Mouse (Mus musculus) Patski (cell line): Measurements from ENCODE around the gene Klf15. TPM values are rescaled to one million over a fixed set of nuclear protein-coding genes. Genes with fewer than 3 reads are reported as not detected.

Source experiments
- ATAC-seq: fragments of 100-300 bp; one replicate; pipeline ENCODE4 v1.8.0; 2021
- CTCF ChIA-PET: fragments of 350-600 bp; sonication (Branson Sonifier 250); formaldehyde crosslinking; loops from one replicate; lab custom pipeline; 2022; ENCODE audit warnings: inconsistent platforms; lab: Charles Lee
- POLR2A ChIA-PET: fragments of 350-600 bp; sonication (Branson Sonifier 250); formaldehyde crosslinking; loops from one replicate; lab custom pipeline; 2022; ENCODE audit warnings: antibody characterized with exemption, inconsistent platforms; lab: Charles Lee
- DNase-seq: peaks from one replicate; pipeline ENCODE4 v3.0.0-alpha.2; 2011; ENCODE audit warnings: low read depth, low spot score
- H3K27me3 ChIP-seq: fragments of 371-371 bp; one replicate; pipeline ENCODE4 v1.5.1; 2021
- CTCF ChIP-seq: fragments of 100-300 bp; IDR thresholded peaks from one replicate; pipeline ENCODE4 v1.5.1; 2021
- in situ Hi-C: fragments of 300-500 bp; cut with MboI; formaldehyde crosslinking; loops from 3 replicates; pipeline ENCODE4 v1.11.1; 2018; ENCODE audit warnings: low pct_unique_long_range_greater_than_20kb, mixed read lengths
- polyA plus RNA-seq: library from polyadenylated mRNA; unstranded; gene quantifications from one replicate; pipeline ENCODE4 v1.2.3, GENCODE M21; 2021

Gene Klf15
- 8.8 TPM for polyA plus RNA-seq

DNA sequence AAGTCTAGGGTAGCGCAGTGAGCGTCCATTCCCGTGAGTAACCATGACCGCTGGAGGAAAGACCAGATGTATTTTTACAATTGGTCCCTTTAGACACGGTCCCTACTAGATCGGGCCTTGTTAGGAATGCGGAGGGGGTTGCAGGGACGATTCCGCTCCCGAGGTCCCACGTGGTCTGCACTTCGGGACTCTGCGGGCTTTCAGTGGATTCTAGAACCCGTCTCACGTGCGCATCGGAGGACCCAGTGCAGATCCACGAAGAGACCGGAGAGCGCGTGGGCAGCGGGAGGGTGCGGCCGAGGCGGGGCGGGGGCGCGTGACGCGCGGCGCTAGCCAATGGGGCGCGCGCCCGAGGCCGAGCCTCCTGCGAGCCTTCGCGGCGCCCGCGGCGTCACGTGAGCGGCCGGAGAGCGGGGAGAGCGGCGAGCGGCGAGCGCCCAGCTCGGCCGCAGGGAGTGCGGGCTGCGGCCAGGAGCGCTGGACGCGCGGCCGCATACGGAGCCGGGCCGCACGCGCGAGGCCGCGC is at the start of gene Klf15:
Gene Klf15 (plus strand): TSS at position 396 of the 526 bp plus-strand sequence.
- ATAC-seq (peak; percentile 28), DNase-seq (no peak)
- ChIA-PET POLR2A (no interaction called here), CTCF (no interaction called here)
- no peak for TF ChIP-seq CTCF
- in situ Hi-C loops = no loop called here
- no peaks in the 10 kb centered on the region for H3K27me3 ChIP-seq

DNA sequence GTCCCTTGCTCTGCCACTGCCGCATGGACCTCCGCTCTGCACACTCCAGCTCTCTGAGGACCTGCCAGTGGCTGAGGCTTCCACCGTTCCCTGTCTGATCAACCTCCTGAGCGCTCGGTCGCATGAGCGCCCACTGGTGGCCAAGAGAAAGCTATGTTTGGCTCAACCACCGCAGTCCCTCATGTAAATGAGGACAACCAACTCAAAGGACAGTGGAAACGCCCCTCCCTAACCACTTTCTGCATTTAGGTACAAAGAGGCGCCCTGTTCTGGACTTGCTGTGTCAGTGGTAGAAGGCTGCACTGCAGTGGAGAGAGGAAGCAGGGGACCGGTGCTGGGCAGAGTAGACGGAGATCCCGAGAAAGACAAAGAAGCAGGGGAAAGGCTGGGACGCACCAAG is 39.8 kb upstream of the Klf15 start:
- DNase-seq (no peak), ATAC-seq (peak; percentile 44)
- POLR2A ChIA-PET = no interaction called here
- in situ Hi-C loops = no loop called here
- peak; percentile 85 for TF ChIP-seq CTCF
- CTCF ChIA-PET = interaction anchor here (0.9 to 1.7 kb wide), 9 partner anchors 12 to 745 kb away, joined by 3 to 7 read pairs (median 4); no protein-coding TSS in a partner anchor
- no peaks in the 10 kb centered on the region for H3K27me3 ChIP-seq

DNA sequence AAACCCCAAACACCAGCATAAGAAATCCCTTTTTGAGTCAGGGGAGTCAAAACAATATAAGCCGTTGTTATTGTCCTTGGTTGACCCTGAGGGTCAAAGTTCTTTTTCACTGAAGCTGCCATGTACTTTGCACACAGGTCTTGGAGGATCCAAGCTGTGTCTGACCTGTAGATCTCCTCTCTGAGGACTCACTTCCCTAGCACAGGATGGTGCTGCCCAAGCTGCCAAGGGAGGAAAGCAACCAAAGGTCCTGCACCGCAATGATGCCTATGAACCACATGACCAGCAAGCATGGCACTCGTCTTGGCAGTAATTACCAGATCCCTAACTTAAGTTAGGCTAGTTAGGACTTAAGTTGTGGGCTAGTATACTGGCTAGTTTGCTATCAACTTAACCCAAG is 37.0 kb upstream of the Klf15 start:
- TF ChIP-seq CTCF = no peak
- ChIA-PET CTCF (interaction anchor here (1.0 to 1.3 kb wide), 3 partner anchors 37 to 746 kb away, joined by 3 to 4 read pairs (median 3); no protein-coding TSS in a partner anchor), POLR2A (no interaction called here)
- no peak for ATAC-seq
- in situ Hi-C loops = no loop called here
- DNase-seq = no peak
- H3K27me3 ChIP-seq = no peaks in the 10 kb centered on the region

DNA sequence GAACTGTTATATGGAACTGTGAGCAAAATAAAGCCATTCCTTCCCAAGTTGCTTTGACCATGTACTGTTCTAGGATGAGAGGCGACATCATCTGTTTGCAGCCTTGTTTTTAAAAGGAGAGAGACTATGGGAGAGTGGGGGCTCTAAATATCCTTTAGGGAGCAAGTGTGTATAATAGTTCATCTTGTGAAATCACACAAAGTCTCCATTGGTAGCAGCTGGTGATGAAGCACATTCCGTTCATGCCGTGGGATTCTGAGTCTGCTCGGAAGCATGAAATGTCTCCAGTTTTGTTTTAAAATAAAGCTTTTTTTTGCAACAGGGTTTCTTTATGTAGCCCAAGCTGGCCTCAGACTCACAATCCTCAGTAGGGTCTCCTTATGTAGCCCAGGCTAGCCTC is 36.4 kb upstream of the Klf15 start:
- no peak for DNase-seq
- in situ Hi-C loops = no loop called here
- POLR2A ChIA-PET = no interaction called here

DNA sequence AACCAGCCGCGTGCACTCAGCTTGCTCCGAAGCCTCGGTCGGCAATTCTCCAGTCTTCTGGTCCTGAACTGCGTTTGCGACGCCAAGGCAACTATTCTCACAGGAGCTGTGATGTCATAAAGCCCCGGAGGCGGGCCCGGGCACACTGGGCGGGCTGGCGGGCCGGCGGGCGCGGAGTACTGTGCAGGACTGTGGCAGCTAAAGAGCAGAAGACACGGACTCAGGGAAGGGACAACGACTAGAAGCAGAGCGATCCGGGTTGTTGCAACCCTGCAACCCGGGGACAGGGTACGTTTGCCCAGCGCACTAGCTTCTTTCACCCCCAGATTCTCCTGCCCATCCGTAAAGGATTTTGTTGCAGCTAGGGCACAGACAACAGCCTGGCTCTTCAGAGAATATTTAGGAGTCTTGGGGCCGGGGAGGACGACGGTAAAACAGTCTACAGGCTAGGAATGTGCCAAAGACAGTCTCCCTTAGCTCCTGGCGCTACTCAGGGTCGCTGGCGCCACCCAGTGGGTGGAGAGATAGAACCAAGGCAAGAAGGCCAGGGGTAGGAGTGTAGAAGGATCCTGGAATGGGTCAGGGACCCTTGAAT is 33.9 kb upstream of the Klf15 start, which contains the start of gene Cfap100:
Gene Cfap100 (minus strand): TSS at position 418 of the 595 bp plus-strand sequence.
- DNase-seq (peak; percentile 17), ATAC-seq (peak; percentile 76)
- TF ChIP-seq CTCF = peak; percentile 87
- POLR2A ChIA-PET = no interaction called here
- CTCF ChIA-PET = interaction anchor here (0.8 to 2.0 kb wide), 12 partner anchors 13 to 748 kb away, joined by 3 to 7 read pairs (median 4); no protein-coding TSS in a partner anchor
- H3K27me3 ChIP-seq = no peaks in the 10 kb centered on the region
- in situ Hi-C loops = no loop called here

More for the DNA sequence above, 36.4 kb upstream of the Klf15 start:
- CTCF ChIA-PET = interaction anchor here (1.0 to 1.6 kb wide), 6 partner anchors 9 to 746 kb away, joined by 3 to 4 read pairs (median 4); no protein-coding TSS in a partner anchor
- ATAC-seq = no peak
- H3K27me3 ChIP-seq = no peaks in the 10 kb centered on the region
- no peak for TF ChIP-seq CTCF

DNA sequence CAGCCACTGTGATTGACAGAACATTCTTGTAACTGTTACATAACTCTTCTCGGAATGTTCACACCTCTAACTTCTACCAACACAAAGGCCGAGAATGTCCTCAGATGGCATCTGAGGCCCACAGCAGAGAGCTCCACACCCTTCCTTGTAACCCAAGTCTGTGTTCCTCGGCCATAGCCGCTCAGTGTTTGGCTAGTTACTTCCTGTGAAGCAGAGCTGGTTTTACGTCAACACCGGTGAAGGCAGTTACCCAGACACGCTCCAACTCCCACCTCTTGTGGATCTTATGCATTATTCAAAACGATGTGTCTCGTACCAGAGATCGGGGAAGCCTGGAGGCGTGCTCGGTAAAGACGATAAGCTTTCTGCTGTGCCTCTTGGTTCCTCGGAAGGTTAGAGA is 32.5 kb upstream of the Klf15 start:
- DNase-seq (no peak), ATAC-seq (no peak)
- in situ Hi-C loops = loop anchor here (10.0 kb wide), 2 partner anchors 85 to 745 kb away; no protein-coding TSS in a partner anchor
- H3K27me3 ChIP-seq = no peaks in the 10 kb centered on the region
- ChIA-PET CTCF (interaction anchor here (1.1 to 1.9 kb wide), 3 partner anchors 59 to 750 kb away, joined by 3 to 5 read pairs (median 5); no protein-coding TSS in a partner anchor), POLR2A (interaction anchor here (0.6 kb wide), 1 partner anchor 753 kb away, joined by 3 read pairs; no protein-coding TSS in a partner anchor)
- TF ChIP-seq CTCF = no peak

DNA sequence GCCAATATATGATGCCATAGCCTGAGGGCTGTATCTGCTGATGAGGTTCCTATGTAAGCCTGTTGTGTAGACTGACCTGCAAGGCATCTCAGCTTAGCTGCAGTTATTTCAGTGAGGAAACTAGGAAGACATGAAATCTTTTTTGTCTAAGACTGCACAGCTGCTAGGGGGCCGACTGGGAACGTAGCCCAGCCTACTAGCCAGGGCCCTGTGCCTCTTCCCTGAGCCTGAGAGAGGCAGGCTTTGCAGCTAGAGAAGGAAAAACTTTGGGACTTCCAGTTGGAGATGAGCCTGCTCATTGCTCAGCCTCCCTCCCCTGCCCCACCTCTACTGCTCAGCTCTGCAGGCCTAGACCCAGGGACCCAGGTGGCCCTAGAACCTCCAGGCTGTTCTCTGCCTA is 30.9 kb upstream of the Klf15 start:
- no peak for TF ChIP-seq CTCF
- ATAC-seq = no peak
- CTCF ChIA-PET = interaction anchor here (0.8 to 1.9 kb wide), 5 partner anchors 84 to 752 kb away, joined by 3 to 6 read pairs (median 4); no protein-coding TSS in a partner anchor
- POLR2A ChIA-PET = no interaction called here
- in situ Hi-C loops = loop anchor here (10.0 kb wide), 2 partner anchors 83 to 747 kb away; no protein-coding TSS in a partner anchor
- no peak for DNase-seq
- H3K27me3 ChIP-seq = no peaks in the 10 kb centered on the region

DNA sequence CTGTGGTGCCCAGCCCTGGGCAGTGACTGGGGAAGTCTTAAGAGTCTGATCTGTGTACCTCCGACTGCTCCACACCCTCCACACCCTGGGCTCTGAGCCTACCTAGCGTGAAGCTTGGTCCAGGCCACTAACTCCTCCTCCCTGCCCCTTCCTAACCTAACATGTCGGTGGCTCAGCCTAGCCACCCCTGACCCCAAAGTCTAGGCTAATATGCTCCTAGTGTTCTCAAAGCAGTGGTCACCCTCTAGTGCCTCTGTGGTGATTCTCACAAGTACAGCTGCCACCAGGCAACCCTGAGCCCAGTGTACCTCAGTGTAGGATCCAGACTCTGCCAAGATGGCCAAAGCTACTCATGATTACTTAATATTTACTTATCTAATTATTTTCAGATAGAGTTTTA is 27.7 kb upstream of the Klf15 start:
- H3K27me3 ChIP-seq = no peaks in the 10 kb centered on the region
- POLR2A ChIA-PET = interaction anchor here (1.3 to 1.4 kb wide), 2 partner anchors 38 to 78 kb away, joined by 3 to 12 read pairs; no protein-coding TSS in a partner anchor
- ATAC-seq (no peak), DNase-seq (no peak)
- in situ Hi-C loops = loop anchor here (10.0 kb wide), 2 partner anchors 80 to 750 kb away; no protein-coding TSS in a partner anchor
- no peak for TF ChIP-seq CTCF
- CTCF ChIA-PET = interaction anchor here (0.6 to 3.4 kb wide), 22 partner anchors 8 to 170 kb away, joined by 3 to 17 read pairs (median 4); partner anchors contain the start of gene Slc41a3

DNA sequence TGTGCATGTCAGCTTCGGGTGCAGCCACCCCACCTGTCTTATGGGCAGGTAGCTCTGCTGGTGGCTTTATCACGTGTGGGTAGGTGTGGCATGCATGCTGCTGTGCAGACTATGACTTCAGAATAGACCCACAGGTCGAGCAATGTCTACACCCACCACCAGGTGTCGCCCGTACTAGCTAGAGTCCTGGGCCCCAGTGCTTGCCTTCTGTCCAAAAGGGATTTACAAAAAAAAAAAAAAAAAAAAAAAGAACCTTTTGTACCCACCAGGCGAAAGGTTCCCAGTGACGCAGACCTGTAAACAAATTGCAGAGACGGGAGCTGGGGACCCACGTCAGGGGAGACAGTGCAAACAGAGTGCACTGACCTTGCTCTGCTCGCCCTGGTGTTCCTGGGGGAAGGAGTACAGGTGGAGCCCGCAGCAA is 27.2 kb upstream of the Klf15 start:
- in situ Hi-C loops = loop anchor here (10.0 kb wide), 2 partner anchors 80 to 750 kb away; no protein-coding TSS in a partner anchor
- peak; percentile 88 for TF ChIP-seq CTCF
- ChIA-PET CTCF (interaction anchor here (0.6 to 3.4 kb wide), 24 partner anchors 8 to 169 kb away, joined by 3 to 17 read pairs (median 4); partner anchors contain the start of gene Slc41a3), POLR2A (interaction anchor here (0.6 to 1.4 kb wide), 5 partner anchors 13 to 77 kb away, joined by 3 to 12 read pairs (median 5); no protein-coding TSS in a partner anchor)
- H3K27me3 ChIP-seq = no peaks in the 10 kb centered on the region
- ATAC-seq (peak; percentile 71), DNase-seq (no peak)
